Mouse (Mus musculus): ENCODE data around the gene Trak1. TPM values are rescaled to one million over a fixed set of nuclear protein-coding genes. Genes with fewer than 3 reads are reported as not detected.

The Trak1 gene
- polyA plus RNA-seq, 1 experiment from 2014 or later, result 21.2 TPM

DNA sequence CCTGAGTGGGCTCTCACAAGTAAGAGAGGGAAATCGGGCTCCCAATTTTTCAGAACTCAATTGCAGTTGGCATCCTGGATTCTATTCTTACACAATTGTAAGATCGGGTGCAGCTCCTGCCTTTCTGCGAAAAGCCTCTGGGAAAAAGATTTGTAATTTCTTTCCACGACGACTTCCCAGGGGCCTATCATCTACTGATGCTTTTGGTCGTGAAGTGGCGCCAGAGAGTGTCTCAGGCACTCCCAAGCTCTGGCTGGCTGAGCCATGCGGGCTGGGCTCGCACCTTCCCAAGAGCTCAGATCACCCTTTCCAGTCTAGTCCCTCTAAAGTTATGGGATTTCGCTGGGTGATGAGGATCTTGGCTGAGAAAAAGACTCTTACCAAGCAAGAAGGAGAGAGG is 198.8 kb downstream of the Trak1 start:
- H3K27me3 ChIP-seq (ENCODE audit: control insufficient read depth, insufficient read depth, low read length), result peaks cover 38% of the 10 kb centered on the region
- no peak for DNase-seq (ENCODE audit: low spot score)
- no peak overlapping the region for H3K9ac ChIP-seq (ENCODE audit: low read depth, low read length)
- ATAC-seq (ENCODE audit: low FRiP score), result no peak
- no peak overlapping the region for H3K27ac ChIP-seq (ENCODE audit: low read depth, low read length)
- no peaks in the 10 kb centered on the region for H3K9me3 ChIP-seq (ENCODE audit: control insufficient read depth, low read length)
- no peaks in the 10 kb centered on the region; the same call in 1 of the 2 replicates for H3K4me1 ChIP-seq (replicated peaks; ENCODE audit: control insufficient read depth, insufficient read depth, low read length)
- no peak overlapping the region for H3K4me2 ChIP-seq (replicated peaks; ENCODE audit: low read depth, low read length)
- WGBS, result 29% methylated on average over 10 of the region's 10 CpGs
- no peaks in the 10 kb centered on the region for H3K36me3 ChIP-seq (ENCODE audit: control insufficient read depth, insufficient read depth, low read length)
- no peak overlapping the region for H3K4me3 ChIP-seq (ENCODE audit: low read depth, low read length)

DNA sequence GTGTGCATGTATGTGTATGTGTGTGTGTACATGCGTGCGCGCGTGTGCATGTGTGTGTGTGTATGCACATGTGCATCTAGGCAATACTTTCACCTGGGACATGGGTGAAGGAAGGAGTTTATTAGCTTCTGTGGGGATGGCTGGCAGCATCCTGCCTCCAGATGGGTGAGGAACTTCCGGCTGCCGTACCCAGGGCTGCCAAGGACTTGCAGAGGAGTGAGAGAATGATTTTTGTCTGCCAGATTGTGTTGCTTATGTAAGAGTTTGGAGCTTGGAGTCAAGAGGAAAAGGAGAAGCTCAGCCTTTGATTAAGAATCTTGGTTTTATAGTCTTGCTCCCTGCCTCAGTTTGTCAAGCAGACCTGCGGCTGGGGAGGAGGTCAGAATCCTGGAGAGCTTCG is 208.0 kb downstream of the Trak1 start:
- WGBS, result 93% methylated on average over 8 of the region's 8 CpGs
- no peak for ATAC-seq (ENCODE audit: low FRiP score)
- Histone ChIP-seq H3K4me3 (ENCODE audit: low read depth, low read length) (no peak overlapping the region), H3K4me1 (replicated peaks; ENCODE audit: control insufficient read depth, insufficient read depth, low read length) (no peaks in the 10 kb centered on the region), H3K36me3 (ENCODE audit: control insufficient read depth, insufficient read depth, low read length) (no peaks in the 10 kb centered on the region), H3K9me3 (ENCODE audit: control insufficient read depth, low read length) (no peaks in the 10 kb centered on the region), H3K27me3 (ENCODE audit: control insufficient read depth, insufficient read depth, low read length) (no peaks in the 10 kb centered on the region), H3K4me2 (replicated peaks; ENCODE audit: low read depth, low read length) (no peak overlapping the region), H3K27ac (ENCODE audit: low read depth, low read length) (no peak overlapping the region), H3K9ac (ENCODE audit: low read depth, low read length) (no peak overlapping the region)
- DNase-seq (ENCODE audit: low spot score), result no peak

DNA sequence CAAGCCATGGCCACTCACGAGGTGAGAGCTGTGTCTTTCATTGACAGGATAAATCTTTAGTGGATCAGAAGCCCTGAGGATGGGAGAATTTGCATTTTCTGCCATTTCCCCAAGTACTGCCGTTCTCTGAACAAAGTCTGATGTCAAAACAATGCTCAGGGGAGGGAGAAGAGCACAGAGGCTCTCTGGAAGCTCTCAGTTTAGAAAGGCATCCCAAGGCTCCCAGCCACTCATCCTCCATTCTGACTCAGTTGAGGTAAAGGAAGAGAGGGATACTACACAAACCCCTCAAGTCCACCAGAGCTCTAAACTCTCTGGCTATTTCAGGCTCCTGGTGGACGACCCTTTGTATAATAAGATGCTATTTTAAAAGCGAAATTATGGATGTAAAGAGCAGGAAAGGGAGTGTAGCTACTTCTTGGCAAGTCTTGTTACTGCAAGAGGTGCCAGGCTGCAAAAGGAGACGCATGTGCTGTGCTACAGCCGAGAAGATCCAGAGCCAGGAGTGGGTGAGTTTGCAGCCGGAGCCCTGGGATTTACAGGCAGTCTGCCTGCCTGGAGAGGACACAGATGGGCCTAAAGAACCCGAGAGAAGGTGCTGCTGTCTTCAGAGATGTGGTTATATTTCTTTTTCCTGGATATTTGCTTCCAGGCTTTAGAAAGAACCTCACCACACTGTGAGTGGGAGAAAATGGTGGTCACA is 209.3 kb downstream of the Trak1 start:
- ATAC-seq (ENCODE audit: low FRiP score), result no peak
- 69% methylated on average over 8 of the region's 8 CpGs for WGBS
- DNase-seq (ENCODE audit: low spot score), result no peak
- Histone ChIP-seq H3K36me3 (ENCODE audit: control insufficient read depth, insufficient read depth, low read length) (no peaks in the 10 kb centered on the region), H3K4me2 (replicated peaks; ENCODE audit: low read depth, low read length) (no peak overlapping the region), H3K27ac (ENCODE audit: low read depth, low read length) (no peak overlapping the region), H3K9ac (ENCODE audit: low read depth, low read length) (no peak overlapping the region), H3K4me1 (replicated peaks; ENCODE audit: control insufficient read depth, insufficient read depth, low read length) (no peaks in the 10 kb centered on the region), H3K4me3 (ENCODE audit: low read depth, low read length) (no peak overlapping the region), H3K9me3 (ENCODE audit: control insufficient read depth, low read length) (no peaks in the 10 kb centered on the region), H3K27me3 (ENCODE audit: control insufficient read depth, insufficient read depth, low read length) (no peaks in the 10 kb centered on the region)

DNA sequence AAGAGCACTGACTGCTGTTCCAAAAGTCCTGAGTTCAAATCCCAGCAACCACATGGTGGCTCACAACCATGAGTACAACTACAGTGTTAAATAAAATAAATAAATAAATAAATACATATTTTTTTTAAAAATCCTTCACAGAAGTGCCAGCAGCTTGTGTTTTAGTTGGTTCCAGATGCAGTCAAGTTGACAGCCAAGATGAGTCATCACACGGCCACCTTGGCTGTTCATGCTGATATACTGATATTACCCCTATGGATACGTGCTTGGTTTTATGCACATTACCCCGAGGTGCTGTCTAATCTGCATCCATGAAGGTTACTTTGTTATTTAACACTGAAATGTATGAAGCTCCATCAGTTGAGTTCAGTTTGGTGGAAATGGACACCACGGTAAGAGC is 214.6 kb downstream of the Trak1 start:
- Histone ChIP-seq H3K9me3 (ENCODE audit: control insufficient read depth, low read length) (no peaks in the 10 kb centered on the region), H3K36me3 (ENCODE audit: control insufficient read depth, insufficient read depth, low read length) (no peaks in the 10 kb centered on the region), H3K4me1 (replicated peaks; ENCODE audit: control insufficient read depth, insufficient read depth, low read length) (no peaks in the 10 kb centered on the region), H3K9ac (ENCODE audit: low read depth, low read length) (no peak overlapping the region), H3K4me2 (replicated peaks; ENCODE audit: low read depth, low read length) (no peak overlapping the region), H3K4me3 (ENCODE audit: low read depth, low read length) (no peak overlapping the region), H3K27me3 (ENCODE audit: control insufficient read depth, insufficient read depth, low read length) (no peaks in the 10 kb centered on the region), H3K27ac (ENCODE audit: low read depth, low read length) (no peak overlapping the region)
- ATAC-seq (ENCODE audit: low FRiP score) (no peak), DNase-seq (ENCODE audit: low spot score) (no peak)
- WGBS, result 89% methylated on average over 4 of the region's 4 CpGs

DNA sequence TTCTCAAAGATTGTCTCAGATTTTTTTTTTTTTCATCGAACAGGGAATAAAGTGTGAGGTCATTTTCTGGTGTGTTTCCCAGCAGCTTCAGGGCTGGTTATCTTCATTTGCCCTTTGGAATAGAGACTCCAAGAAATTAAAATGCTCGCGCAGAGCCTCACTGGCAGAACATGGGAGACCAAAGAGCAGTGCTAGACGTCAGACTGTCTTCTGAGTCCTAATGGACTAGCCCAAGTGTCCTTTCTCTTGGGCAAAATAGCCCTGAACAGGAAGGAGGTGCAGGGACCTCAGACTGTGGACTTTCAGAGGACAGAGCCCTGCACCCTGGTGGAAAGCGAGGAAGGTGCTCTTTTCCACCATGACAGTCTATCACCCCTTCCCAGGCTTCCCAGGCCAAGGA is 217.2 kb downstream of the Trak1 start:
- Histone ChIP-seq H3K27ac (ENCODE audit: low read depth, low read length) (no peak overlapping the region), H3K9me3 (ENCODE audit: control insufficient read depth, low read length) (no peaks in the 10 kb centered on the region), H3K4me3 (ENCODE audit: low read depth, low read length) (no peak overlapping the region), H3K9ac (ENCODE audit: low read depth, low read length) (no peak overlapping the region), H3K27me3 (ENCODE audit: control insufficient read depth, insufficient read depth, low read length) (no peaks in the 10 kb centered on the region), H3K4me2 (replicated peaks; ENCODE audit: low read depth, low read length) (no peak overlapping the region), H3K4me1 (replicated peaks; ENCODE audit: control insufficient read depth, insufficient read depth, low read length) (no peaks in the 10 kb centered on the region), H3K36me3 (ENCODE audit: control insufficient read depth, insufficient read depth, low read length) (no peaks in the 10 kb centered on the region)
- 92% methylated on average over 5 of the region's 5 CpGs for WGBS
- no peak for ATAC-seq (ENCODE audit: low FRiP score)
- no peak for DNase-seq (ENCODE audit: low spot score)

DNA sequence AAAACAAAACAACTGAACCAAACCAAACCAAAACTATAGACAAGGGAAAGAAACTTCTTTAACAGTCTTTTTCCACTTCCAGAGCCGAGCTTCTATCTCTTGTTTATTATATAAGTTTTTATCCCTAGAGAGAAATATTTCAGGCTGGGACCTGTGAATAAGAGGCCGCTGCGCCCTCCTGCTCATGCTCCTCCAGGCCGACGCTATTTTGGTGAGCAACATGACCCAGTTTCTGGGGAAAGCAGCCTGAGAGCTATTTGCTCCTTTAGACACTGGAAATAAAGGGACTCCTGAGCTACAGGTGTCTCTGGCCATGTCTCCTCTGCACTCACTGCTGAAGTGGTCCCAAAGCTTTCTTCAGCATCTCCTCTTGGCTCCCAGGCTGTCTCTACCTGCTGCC is 222.7 kb downstream of the Trak1 start:
- Histone ChIP-seq H3K36me3 (ENCODE audit: control insufficient read depth, insufficient read depth, low read length) (no peaks in the 10 kb centered on the region), H3K4me3 (ENCODE audit: low read depth, low read length) (no peak overlapping the region), H3K9me3 (ENCODE audit: control insufficient read depth, low read length) (no peaks in the 10 kb centered on the region), H3K4me2 (replicated peaks; ENCODE audit: low read depth, low read length) (no peak overlapping the region), H3K4me1 (replicated peaks; ENCODE audit: control insufficient read depth, insufficient read depth, low read length) (no peaks in the 10 kb centered on the region), H3K9ac (ENCODE audit: low read depth, low read length) (no peak overlapping the region), H3K27me3 (ENCODE audit: control insufficient read depth, insufficient read depth, low read length) (no peaks in the 10 kb centered on the region), H3K27ac (ENCODE audit: low read depth, low read length) (no peak overlapping the region)
- ATAC-seq (ENCODE audit: low FRiP score) (no peak), DNase-seq (ENCODE audit: low spot score) (no peak)
- WGBS, result 88% methylated on average over 5 of the region's 5 CpGs

Other genes starting within 250 kb of the Trak1 start
- gene Ulk4, start 20.3 kb upstream of the Trak1 start, polyA plus RNA-seq (2014; fragmentation: Nextera tagmentation; extraction: Ambion mirVana), result 161 and 185 TPM in 2 replicates
- gene Cck, start 198.2 kb downstream of the Trak1 start, polyA plus RNA-seq (2014; fragmentation: Nextera tagmentation; extraction: Ambion mirVana), result 0.68 and 1.0 TPM in 2 replicates

Measured in hindbrain, embryonic 11.5 days (tissue).